Mouse (Mus musculus): ENCODE results near the gene Nars2. TPM values are rescaled to one million over a fixed set of nuclear protein-coding genes. Genes with fewer than 3 reads are reported as not detected.

The Nars2 gene
- polyA plus RNA-seq, 1 experiment from 2014 or later: 31.6 TPM

GRCm38 (mm10) chr7:97041868-97042449 lies 90.7 kb downstream of the Nars2 start:
- Histone ChIP-seq H3K4me2 (replicated peaks; ENCODE audit: low read depth, low read length) (no peak overlapping the region), H3K9ac (replicated peaks; ENCODE audit: low read length) (no peak overlapping the region), H3K4me1 (ENCODE audit: insufficient read depth, low read length) (no peaks in the 10 kb centered on the region), H3K9me3 (ENCODE audit: low read length) (no peaks in the 10 kb centered on the region), H3K36me3 (ENCODE audit: insufficient read depth, low read length) (0 out of 2 replicates have a peak, but pooled peaks cover 3% of the 10 kb centered on the region), H3K4me3 (ENCODE audit: low read length) (no peak overlapping the region), H3K27ac (ENCODE audit: low read length) (no peak overlapping the region), H3K27me3 (ENCODE audit: insufficient read depth, low read length) (no peaks in the 10 kb centered on the region)
- 72% methylated on average over 6 of the region's 6 CpGs for WGBS
- no peak for ATAC-seq (ENCODE audit: low FRiP score, low TSS enrichment)

GRCm38 (mm10) chr7:97042981-97043380 lies 91.7 kb downstream of the Nars2 start:
- WGBS: 82% methylated on average over 1 of the region's 1 CpGs
- H3K27me3 ChIP-seq (ENCODE audit: insufficient read depth, low read length): no peaks in the 10 kb centered on the region
- H3K4me1 ChIP-seq (ENCODE audit: insufficient read depth, low read length): no peaks in the 10 kb centered on the region
- H3K36me3 ChIP-seq (ENCODE audit: insufficient read depth, low read length): 0 out of 2 replicates have a peak, but pooled peaks cover 3% of the 10 kb centered on the region
- no peak overlapping the region for H3K27ac ChIP-seq (ENCODE audit: low read length)
- no peak overlapping the region for H3K4me2 ChIP-seq (replicated peaks; ENCODE audit: low read depth, low read length)
- H3K9me3 ChIP-seq (ENCODE audit: low read length): no peaks in the 10 kb centered on the region
- peak; percentile 59 for ATAC-seq (ENCODE audit: low FRiP score, low TSS enrichment)
- no peak overlapping the region for H3K4me3 ChIP-seq (ENCODE audit: low read length)
- H3K9ac ChIP-seq (replicated peaks; ENCODE audit: low read length): no peak overlapping the region

- peaks cover 14% of the 10 kb centered on the region; the same call in 1 of the 2 replicates for H3K36me3 ChIP-seq (ENCODE audit: insufficient read depth, low read length)
- H3K9me3 ChIP-seq (ENCODE audit: low read length): no peaks in the 10 kb centered on the region
- 93% methylated on average over 2 of the region's 2 CpGs for WGBS
- no peaks in the 10 kb centered on the region for H3K4me1 ChIP-seq (ENCODE audit: insufficient read depth, low read length)
- H3K4me3 ChIP-seq (ENCODE audit: low read length): no peak overlapping the region
- H3K27me3 ChIP-seq (ENCODE audit: insufficient read depth, low read length): no peaks in the 10 kb centered on the region
- H3K9ac ChIP-seq (replicated peaks; ENCODE audit: low read length): no peak overlapping the region
- no peak overlapping the region for H3K4me2 ChIP-seq (replicated peaks; ENCODE audit: low read depth, low read length)
- ATAC-seq (ENCODE audit: low FRiP score, low TSS enrichment): no peak
- H3K27ac ChIP-seq (ENCODE audit: low read length): no peak overlapping the region
Observed at GRCm38 (mm10) chr7:97060966-97061365, 109.7 kb downstream of the Nars2 start.

GRCm38 (mm10) chr7:97071512-97071911 lies 120.2 kb downstream of the Nars2 start:
- Histone ChIP-seq H3K4me2 (replicated peaks; ENCODE audit: low read depth, low read length) (no peak overlapping the region), H3K4me3 (ENCODE audit: low read length) (no peak overlapping the region), H3K9me3 (ENCODE audit: low read length) (no peaks in the 10 kb centered on the region), H3K4me1 (ENCODE audit: insufficient read depth, low read length) (peaks cover 3% of the 10 kb centered on the region; the same call in 1 of the 2 replicates), H3K36me3 (ENCODE audit: insufficient read depth, low read length) (no peaks in the 10 kb centered on the region), H3K27ac (ENCODE audit: low read length) (no peak overlapping the region), H3K9ac (replicated peaks; ENCODE audit: low read length) (no peak overlapping the region), H3K27me3 (ENCODE audit: insufficient read depth, low read length) (no peaks in the 10 kb centered on the region)
- ATAC-seq (ENCODE audit: low FRiP score, low TSS enrichment): no peak
- WGBS: 53% methylated on average over 3 of the region's 3 CpGs

- Histone ChIP-seq H3K36me3 (ENCODE audit: insufficient read depth, low read length) (no peaks in the 10 kb centered on the region), H3K9me3 (ENCODE audit: low read length) (no peaks in the 10 kb centered on the region), H3K4me1 (ENCODE audit: insufficient read depth, low read length) (peaks cover 1% of the 10 kb centered on the region; the same call in 1 of the 2 replicates), H3K27ac (ENCODE audit: low read length) (no peak overlapping the region), H3K27me3 (ENCODE audit: insufficient read depth, low read length) (no peaks in the 10 kb centered on the region), H3K9ac (replicated peaks; ENCODE audit: low read length) (no peak overlapping the region), H3K4me3 (ENCODE audit: low read length) (no peak overlapping the region), H3K4me2 (replicated peaks; ENCODE audit: low read depth, low read length) (no peak overlapping the region)
- WGBS: 71% methylated on average over 5 of the region's 5 CpGs
- ATAC-seq (ENCODE audit: low FRiP score, low TSS enrichment): no peak
Observed at GRCm38 (mm10) chr7:97072061-97072460, 120.8 kb downstream of the Nars2 start.

GRCm38 (mm10) chr7:97074974-97075373 lies 123.7 kb downstream of the Nars2 start:
- 70% methylated on average over 1 of the region's 1 CpGs for WGBS
- no peaks in the 10 kb centered on the region for H3K9me3 ChIP-seq (ENCODE audit: low read length)
- H3K4me2 ChIP-seq (replicated peaks; ENCODE audit: low read depth, low read length): no peak overlapping the region
- peaks cover 13% of the 10 kb centered on the region for H3K4me1 ChIP-seq (ENCODE audit: insufficient read depth, low read length)
- no peak overlapping the region for H3K9ac ChIP-seq (replicated peaks; ENCODE audit: low read length)
- no peak for ATAC-seq (ENCODE audit: low FRiP score, low TSS enrichment)
- H3K36me3 ChIP-seq (ENCODE audit: insufficient read depth, low read length): no peaks in the 10 kb centered on the region
- H3K27me3 ChIP-seq (ENCODE audit: insufficient read depth, low read length): no peaks in the 10 kb centered on the region
- H3K27ac ChIP-seq (ENCODE audit: low read length): no peak overlapping the region
- H3K4me3 ChIP-seq (ENCODE audit: low read length): no peak overlapping the region

- Histone ChIP-seq H3K9me3 (ENCODE audit: low read length) (no peaks in the 10 kb centered on the region), H3K27me3 (ENCODE audit: insufficient read depth, low read length) (no peaks in the 10 kb centered on the region), H3K9ac (replicated peaks; ENCODE audit: low read length) (no peak overlapping the region), H3K36me3 (ENCODE audit: insufficient read depth, low read length) (no peaks in the 10 kb centered on the region), H3K4me2 (replicated peaks; ENCODE audit: low read depth, low read length) (no peak overlapping the region), H3K4me1 (ENCODE audit: insufficient read depth, low read length) (peaks cover 24% of the 10 kb centered on the region), H3K4me3 (ENCODE audit: low read length) (no peak overlapping the region), H3K27ac (ENCODE audit: low read length) (no peak overlapping the region)
- no peak for ATAC-seq (ENCODE audit: low FRiP score, low TSS enrichment)
Observed at GRCm38 (mm10) chr7:97076977-97077376, 125.7 kb downstream of the Nars2 start.

GRCm38 (mm10) chr7:97078685-97079084 lies 127.4 kb downstream of the Nars2 start:
- no peak overlapping the region for H3K4me2 ChIP-seq (replicated peaks; ENCODE audit: low read depth, low read length)
- peak overlapping the region; percentile 70 for H3K27ac ChIP-seq (ENCODE audit: low read length)
- WGBS: 16% methylated on average over 4 of the region's 4 CpGs

GRCm38 (mm10) chr7:97079145-97079544 lies 127.8 kb downstream of the Nars2 start:
- WGBS: 14% methylated on average over 6 of the region's 6 CpGs
- no peak overlapping the region for H3K4me3 ChIP-seq (ENCODE audit: low read length)
- no peak for ATAC-seq (ENCODE audit: low FRiP score, low TSS enrichment)
- no peak overlapping the region for H3K9ac ChIP-seq (replicated peaks; ENCODE audit: low read length)
- H3K4me1 ChIP-seq (ENCODE audit: insufficient read depth, low read length): peaks cover 39% of the 10 kb centered on the region
- no peaks in the 10 kb centered on the region for H3K9me3 ChIP-seq (ENCODE audit: low read length)
- no peaks in the 10 kb centered on the region for H3K36me3 ChIP-seq (ENCODE audit: insufficient read depth, low read length)
- peak overlapping the region; percentile 4; the same call in 1 of the 2 replicates for H3K27ac ChIP-seq (ENCODE audit: low read length)
- H3K27me3 ChIP-seq (ENCODE audit: insufficient read depth, low read length): no peaks in the 10 kb centered on the region
- no peak overlapping the region for H3K4me2 ChIP-seq (replicated peaks; ENCODE audit: low read depth, low read length)

More at GRCm38 (mm10) chr7:97078685-97079084, 127.4 kb downstream of the Nars2 start:
- no peaks in the 10 kb centered on the region for H3K27me3 ChIP-seq (ENCODE audit: insufficient read depth, low read length)
- no peak for ATAC-seq (ENCODE audit: low FRiP score, low TSS enrichment)
- no peak overlapping the region for H3K4me3 ChIP-seq (ENCODE audit: low read length)
- peaks cover 34% of the 10 kb centered on the region for H3K4me1 ChIP-seq (ENCODE audit: insufficient read depth, low read length)
- no peak overlapping the region for H3K9ac ChIP-seq (replicated peaks; ENCODE audit: low read length)
- no peaks in the 10 kb centered on the region for H3K36me3 ChIP-seq (ENCODE audit: insufficient read depth, low read length)
- no peaks in the 10 kb centered on the region for H3K9me3 ChIP-seq (ENCODE audit: low read length)

- Histone ChIP-seq H3K9ac (replicated peaks; ENCODE audit: low read length) (no peak overlapping the region), H3K4me3 (ENCODE audit: low read length) (no peak overlapping the region), H3K36me3 (ENCODE audit: insufficient read depth, low read length) (no peaks in the 10 kb centered on the region), H3K27me3 (ENCODE audit: insufficient read depth, low read length) (no peaks in the 10 kb centered on the region), H3K4me1 (ENCODE audit: insufficient read depth, low read length) (peaks cover 41% of the 10 kb centered on the region), H3K4me2 (replicated peaks; ENCODE audit: low read depth, low read length) (no peak overlapping the region), H3K27ac (ENCODE audit: low read length) (peak overlapping the region; percentile 44), H3K9me3 (ENCODE audit: low read length) (no peaks in the 10 kb centered on the region)
- ATAC-seq (ENCODE audit: low FRiP score, low TSS enrichment): no peak
- 62% methylated on average over 4 of the region's 4 CpGs for WGBS
Observed at GRCm38 (mm10) chr7:97079651-97080365, 128.5 kb downstream of the Nars2 start.

Measured in kidney, embryonic 16.5 days (tissue).